Mouse (Mus musculus) gastrocnemius, postnatal 10 days (tissue): ENCODE measurements around the gene Abhd14b. TPM values are rescaled to one million over a fixed set of nuclear protein-coding genes. Genes with fewer than 3 reads are reported as not detected.
"Not testable (repeated sequence)": the region's sequence is repeated elsewhere in the genome, so short reads cannot be mapped to it uniquely, and the experiment has no call there.

Source experiments
- DNase-seq: peaks from one replicate; pipeline ENCODE4 v3.0.0; 2021; ENCODE audit warnings: mixed read lengths
- total RNA-seq, 2 experiments: library from RNA; stranded (reverse); gene quantifications; 2 replicates each; pipeline ENCODE4 v1.2.3; 2021

Gene Abhd14b
- total RNA-seq, 2 experiments from 2014 or later, result 6.3 to 7.5 TPM

DNA sequence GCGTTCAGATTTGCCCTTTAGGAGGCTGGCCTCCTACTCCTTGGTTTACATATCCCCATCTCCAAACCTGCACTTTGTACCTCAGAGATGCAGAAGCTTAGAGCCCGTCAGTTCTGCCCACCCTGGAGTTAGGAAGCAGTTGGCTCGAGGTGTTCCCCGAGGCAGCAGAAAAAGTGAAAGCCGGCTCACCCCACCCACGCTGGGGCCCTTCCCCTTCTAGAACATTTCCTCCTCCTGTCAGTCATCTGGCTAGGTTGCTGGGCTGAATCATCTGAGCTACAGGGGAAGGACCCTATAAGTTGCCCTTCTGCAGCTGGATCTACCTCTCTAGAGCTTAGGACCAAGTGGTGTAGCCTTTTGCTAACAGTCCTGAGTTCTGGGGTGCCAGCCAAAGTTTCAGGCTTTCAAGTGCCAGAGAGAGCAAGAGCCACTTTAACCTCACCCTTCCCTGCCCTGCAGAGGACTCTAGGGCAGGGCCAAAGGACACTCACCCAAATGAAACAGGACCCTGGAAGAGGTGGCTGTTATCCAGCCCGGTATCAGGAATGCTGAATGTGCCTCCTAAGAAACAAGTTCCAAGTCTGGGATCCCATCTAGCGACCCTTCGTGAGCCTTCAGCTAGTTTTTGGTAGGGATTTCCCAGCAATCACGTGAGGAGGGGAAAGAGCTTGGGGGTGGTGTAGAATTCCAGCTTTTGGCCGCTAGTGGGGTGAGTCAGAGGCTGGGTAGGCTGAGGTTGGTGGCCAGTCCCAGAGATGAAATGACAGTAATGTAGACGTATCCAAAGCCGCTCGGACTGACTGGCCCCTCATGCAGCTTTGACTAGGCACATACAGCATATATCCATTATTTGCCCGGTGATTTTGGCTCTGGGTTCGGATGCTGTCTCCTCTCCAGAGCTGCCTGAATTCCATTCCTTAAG, 29.0 kb downstream of the Abhd14b start:
- DNase-seq, result peak; percentile 57

DNA sequence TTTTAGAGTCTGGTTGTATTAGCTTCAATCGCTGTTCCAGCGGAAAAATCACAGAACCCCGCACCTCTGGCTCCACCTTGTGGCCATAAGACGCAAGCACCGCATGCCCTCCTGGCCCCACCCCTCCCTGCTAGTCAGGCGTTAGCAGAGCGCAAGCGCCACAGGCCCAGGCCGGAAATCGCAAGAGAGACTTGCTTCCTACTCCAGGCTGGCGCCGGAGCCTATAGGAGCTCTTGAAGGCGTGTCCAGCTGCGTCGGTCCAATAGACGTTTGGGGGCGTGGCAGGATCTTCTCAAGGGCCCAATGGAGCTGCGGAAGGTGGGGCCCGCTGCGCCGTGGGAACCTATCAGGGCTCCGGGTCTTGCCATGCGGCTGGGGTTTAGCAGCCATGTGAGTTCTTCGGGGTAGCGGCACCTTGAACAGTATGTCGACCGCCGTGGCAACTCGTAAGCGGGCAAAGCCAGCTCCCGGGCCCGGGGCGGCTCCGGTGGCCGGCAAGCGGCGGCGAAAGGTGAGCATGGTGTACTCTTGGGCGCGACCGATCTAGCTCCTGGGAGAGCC, 29.7 kb downstream of the Abhd14b start, which contains the start of gene Parp3:
Gene Parp3 (minus strand): TSS at position 26 of the 561 bp plus-strand sequence.
- DNase-seq, result peak; percentile 93

- DNase-seq, result peak; percentile 3
Measured at GRCm38 (mm10) chr9:106477649-106478048, 30.4 kb downstream of the Abhd14b start.

DNA sequence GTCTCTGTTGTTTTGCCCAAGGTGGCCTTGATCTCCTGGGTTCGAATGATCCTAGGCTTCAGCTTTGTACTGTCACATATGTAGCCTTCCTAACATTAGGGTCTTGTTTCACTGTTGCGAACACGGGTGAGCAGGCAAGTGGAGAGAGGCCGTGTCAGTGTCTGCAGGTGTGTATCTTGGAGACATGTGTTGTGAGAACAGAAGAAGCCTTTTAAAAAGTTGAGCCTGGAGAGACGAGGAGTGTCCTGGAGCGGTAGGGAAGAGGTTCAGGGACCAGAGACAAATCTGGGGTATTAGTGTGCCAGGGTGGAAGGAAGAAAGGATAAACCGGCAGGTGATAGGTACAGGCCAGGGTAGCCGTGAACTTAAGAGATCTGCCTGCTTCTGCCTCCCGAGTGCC, 30.8 kb downstream of the Abhd14b start:
- DNase-seq, result peak; percentile 2

DNA sequence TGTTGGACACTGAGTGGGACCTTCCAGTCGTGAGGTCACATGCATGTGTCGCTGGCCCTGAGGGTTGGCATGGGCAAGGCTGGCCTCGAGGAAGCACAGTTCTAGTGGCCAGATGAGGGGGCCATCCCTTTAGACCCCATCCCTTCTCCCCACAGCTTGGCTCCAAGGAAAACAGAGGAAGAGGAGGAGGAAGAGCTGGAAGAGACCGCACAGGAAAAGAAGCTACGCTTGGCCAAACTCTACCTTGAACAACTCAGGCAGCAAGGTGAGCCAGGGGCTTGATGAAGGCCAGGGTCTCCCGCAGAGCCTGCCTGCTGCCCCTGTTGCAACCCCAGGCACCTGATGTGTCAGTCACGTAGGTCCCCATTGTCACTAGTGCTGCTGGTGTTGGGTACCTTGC, 33.3 kb downstream of the Abhd14b start:
- DNase-seq, result peak; percentile 2

DNA sequence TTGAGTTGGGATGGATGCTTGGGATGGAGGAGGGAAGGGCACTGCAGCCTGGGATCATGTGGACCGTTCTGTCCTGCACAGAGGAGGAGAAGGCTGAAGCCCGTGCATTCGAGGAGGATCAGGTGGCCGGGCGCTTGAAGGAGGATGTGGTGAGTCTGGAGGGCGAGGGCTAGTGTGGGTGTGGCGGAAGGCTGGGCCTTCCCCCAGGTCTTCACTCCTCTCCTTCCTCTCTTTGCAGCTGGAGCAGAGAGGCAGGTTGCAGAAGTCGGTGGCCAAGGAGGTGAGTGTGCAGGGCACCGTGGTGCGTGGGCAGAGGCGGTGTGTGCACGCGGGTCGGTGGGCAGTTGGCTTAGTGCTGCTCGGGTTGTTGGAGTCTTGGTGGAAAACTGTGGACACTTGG, 33.8 kb downstream of the Abhd14b start:
- DNase-seq, result peak; percentile 2

DNA sequence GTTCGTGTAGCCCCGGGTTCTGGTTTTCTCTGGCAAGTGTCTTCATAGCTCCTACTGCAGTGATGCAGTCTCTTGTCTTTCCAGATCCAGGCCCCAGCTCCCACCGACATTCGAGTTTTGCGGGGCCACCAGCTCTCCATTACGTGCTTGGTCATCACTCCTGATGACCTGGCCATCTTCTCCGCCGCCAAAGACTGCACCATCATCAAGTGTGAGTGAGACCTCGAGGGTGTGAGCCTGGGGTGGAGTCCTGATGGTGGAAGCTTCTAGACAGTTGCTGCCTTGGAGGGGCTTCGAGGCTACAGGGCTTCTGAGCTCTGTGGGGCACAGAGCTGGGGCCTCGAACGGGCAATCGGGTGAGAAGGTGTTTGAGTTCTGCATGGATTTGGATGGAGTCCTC, 34.4 kb downstream of the Abhd14b start:
- DNase-seq, result peak; percentile 3

DNA sequence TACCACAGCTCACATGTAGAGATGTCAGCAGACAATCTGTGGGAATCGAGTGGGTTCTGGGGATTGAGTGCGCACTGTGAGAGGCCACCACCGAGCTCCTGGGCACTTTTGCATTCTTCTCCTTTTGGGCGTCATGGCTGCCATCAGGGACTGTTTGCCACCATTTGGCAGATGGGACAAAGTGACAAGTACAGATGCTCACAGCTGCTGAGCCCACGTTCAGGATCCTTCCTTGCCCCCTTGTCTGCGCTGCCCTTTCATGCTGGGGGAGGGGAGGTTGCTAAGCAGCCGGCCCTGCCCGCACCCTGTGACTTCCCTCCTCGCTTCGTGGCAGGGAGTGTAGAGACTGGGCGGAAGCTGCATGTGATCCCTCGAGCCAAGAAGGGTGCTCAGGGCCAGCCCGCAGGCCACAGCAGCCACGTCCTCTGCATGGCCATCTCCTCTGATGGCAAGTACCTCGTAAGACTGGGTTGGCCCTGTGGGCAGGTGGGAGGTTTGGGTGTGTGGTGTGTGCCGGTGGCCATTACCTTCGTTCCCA, 35.4 kb downstream of the Abhd14b start:
- peak; percentile 3 for DNase-seq

DNA sequence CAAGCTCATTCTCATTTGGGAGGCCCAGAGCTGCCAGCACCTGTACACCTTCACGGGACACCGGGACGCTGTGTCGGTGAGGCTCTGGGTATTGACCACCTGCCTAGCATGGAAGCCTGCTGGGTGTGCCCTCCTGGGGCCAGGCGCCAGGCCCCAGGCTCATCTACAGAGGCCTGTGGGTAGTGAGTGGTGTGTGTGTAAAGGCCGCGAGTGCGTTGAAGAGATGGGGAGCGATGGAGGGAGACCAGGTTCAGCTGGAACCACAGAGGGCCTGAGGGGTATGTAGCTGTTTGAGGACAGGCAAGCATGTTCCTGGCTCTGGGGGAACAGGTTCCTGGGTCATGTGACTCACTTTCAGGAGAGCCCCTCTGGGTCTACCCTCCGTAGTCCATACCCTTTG, 35.9 kb downstream of the Abhd14b start:
- no peak for DNase-seq

- peak; percentile 3 for DNase-seq
Measured at GRCm38 (mm10) chr9:106483606-106484005, 36.3 kb downstream of the Abhd14b start.

- no peak for DNase-seq
Measured at GRCm38 (mm10) chr9:106485076-106485475, 37.8 kb downstream of the Abhd14b start.

DNA sequence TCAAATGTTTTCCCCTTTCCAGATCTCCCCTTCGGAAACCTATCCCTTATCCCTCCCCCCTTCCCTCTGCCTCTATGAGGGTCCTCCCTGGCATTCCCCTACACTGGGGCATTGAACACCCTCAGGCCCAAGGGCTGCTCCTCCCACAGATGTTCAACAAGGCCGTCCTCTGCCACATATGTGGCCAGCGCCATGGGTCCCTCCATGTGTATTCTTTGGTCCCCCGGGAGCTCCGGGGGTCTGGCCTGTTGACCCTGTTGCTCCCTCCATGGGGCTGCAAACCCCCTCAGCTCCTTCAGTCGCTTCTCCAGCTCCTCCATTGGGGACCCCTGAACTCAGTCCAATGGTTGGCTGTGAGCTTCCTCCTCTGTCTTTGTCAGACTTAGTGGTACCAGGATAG, 40.3 kb downstream of the Abhd14b start:
- not testable (repeated sequence) for DNase-seq

DNA sequence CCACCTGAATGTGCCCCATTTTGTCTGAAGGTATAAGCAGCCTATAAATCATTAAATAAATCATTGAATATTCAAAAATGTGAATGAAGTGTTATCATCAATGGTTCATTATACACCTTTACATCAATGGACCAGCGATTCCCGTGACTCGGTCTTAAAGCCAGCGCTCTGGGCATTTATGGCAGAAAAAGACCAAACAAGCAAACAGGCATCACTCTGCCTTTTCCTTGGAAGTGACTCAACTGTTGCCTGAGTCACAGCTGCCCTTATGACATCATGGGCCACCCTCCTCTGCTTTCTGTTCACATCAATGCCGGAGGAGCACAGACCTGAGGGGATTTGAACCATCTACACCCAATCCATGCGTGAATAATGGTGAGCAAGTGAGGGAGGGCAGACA, 52.4 kb downstream of the Abhd14b start, which contains the start of gene Iqcf1:
Gene Iqcf1 (plus strand): TSS at position 301 of the 400 bp plus-strand sequence.
- no peak for DNase-seq

DNA sequence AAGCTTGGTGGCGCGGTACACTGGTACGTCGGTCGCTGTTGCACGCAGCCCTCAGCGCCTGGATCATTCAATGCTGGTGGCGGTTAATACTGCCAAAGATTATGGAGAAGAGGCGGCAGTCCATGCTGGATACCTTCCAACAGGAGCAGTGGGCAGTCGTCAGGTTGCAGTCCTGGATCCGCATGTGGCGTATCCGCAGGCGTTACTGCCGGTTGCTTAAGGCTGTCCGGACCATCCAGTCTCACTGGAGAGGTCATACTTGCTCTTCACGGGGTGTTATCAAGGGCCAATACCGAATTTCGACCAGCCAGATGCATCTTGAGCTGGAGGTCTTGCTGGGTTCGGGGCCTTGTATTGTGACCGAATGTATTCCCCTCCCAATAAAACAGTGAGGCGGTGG, 54.6 kb downstream of the Abhd14b start:
- DNase-seq, result no peak

Other genes starting within 250 kb of the Abhd14b start
- 10 to 100 TPM in 1 of 2 experiments, 1 to 10 TPM in 1; 8.0 to 10.0 TPM for gene Ppm1m, start 247.7 kb upstream of the Abhd14b start, total RNA-seq
- 10 to 100 TPM; 57.2 to 70.5 TPM for gene Twf2, start 244.4 kb upstream of the Abhd14b start, total RNA-seq
- gene Tlr9, start 224.9 kb upstream of the Abhd14b start, total RNA-seq, result under 1 TPM; 0.52 to 0.90 TPM
- 100 to 1,000 TPM; 152 to 165 TPM for gene Alas1, start 198.8 kb upstream of the Abhd14b start, total RNA-seq
- gene Poc1a, start 166.4 kb upstream of the Abhd14b start, total RNA-seq, result 1 to 10 TPM; 3.7 to 5.2 TPM
- gene Dusp7, start 78.8 kb upstream of the Abhd14b start, total RNA-seq, result 10 to 100 TPM; 16.0 to 19.9 TPM
- 100 to 1,000 TPM; 456 to 462 TPM for gene Rpl29, start 18.0 kb upstream of the Abhd14b start, total RNA-seq
- gene Acy1, start 9.1 kb upstream of the Abhd14b start, total RNA-seq, result 10 to 100 TPM; 12.3 to 12.5 TPM
- gene Abhd14a, start 219 bp downstream of the Abhd14b start, total RNA-seq, result 10 to 100 TPM; 13.5 to 15.3 TPM
- gene Pcbp4, start 5.8 kb downstream of the Abhd14b start, total RNA-seq, result 10 to 100 TPM; 54.2 to 68.2 TPM
- under 1 TPM; 0.19 to 0.52 TPM for gene Gpr62, start 18.5 kb downstream of the Abhd14b start, total RNA-seq
- gene Rrp9, start 28.5 kb downstream of the Abhd14b start, total RNA-seq, result 10 to 100 TPM; 17.7 to 19.4 TPM
- gene Parp3, start 29.5 kb downstream of the Abhd14b start, total RNA-seq, result 10 to 100 TPM; 51.6 to 55.7 TPM
- gene Iqcf1, start 52.5 kb downstream of the Abhd14b start, total RNA-seq, result not detected
- not detected for gene Iqcf5, start 67.1 kb downstream of the Abhd14b start, total RNA-seq
- gene Iqcf3, start 114.2 kb downstream of the Abhd14b start, total RNA-seq, result not detected
- gene Iqcf4, start 123.5 kb downstream of the Abhd14b start, total RNA-seq, result not detected
- not detected for gene Iqcf6, start 179.1 kb downstream of the Abhd14b start, total RNA-seq
- under 1 TPM in 1 of 2 experiments, not detected in 1; 0.09 TPM for gene Grm2, start 208.6 kb downstream of the Abhd14b start, total RNA-seq
- 10 to 100 TPM; 18.9 to 21.7 TPM for gene Tex264, start 238.5 kb downstream of the Abhd14b start, total RNA-seq